Mouse (Mus musculus) neural tube, embryonic 11.5 days (tissue): ENCODE data around the gene Axin1. TPM values are rescaled to one million over a fixed set of nuclear protein-coding genes. Genes with fewer than 3 reads are reported as not detected.

Experiments used
- ATAC-seq: fragments of 200-750 bp; cut with Nextera tagmentation; 2 replicates; pipeline ENCODE4 v1.8.0; 2017; ENCODE audit warnings: moderate number of reproducible peaks, mild to moderate bottlenecking, moderate TSS enrichment, moderate library complexity; ENCODE audit not compliant: insufficient read depth, low FRiP score, low TSS enrichment
- DNase-seq: peaks from one replicate; pipeline ENCODE4 v3.0.0-alpha.2; 2015; ENCODE audit warnings: low spot score
- H3K27ac ChIP-seq: fragments of 300-500 bp; sonication (generic); 2 replicates; pipeline ENCODE4 v1.5.1; 2014; ENCODE audit warnings: low read depth, mild to moderate bottlenecking, low read length
- H3K27me3 ChIP-seq: fragments of 300-500 bp; sonication (generic); 2 replicates; pipeline ENCODE4 v1.6.1; 2014; ENCODE audit warnings: mild to moderate bottlenecking, low read length, mixed read lengths; ENCODE audit not compliant: control insufficient read depth, insufficient read depth
- H3K36me3 ChIP-seq: fragments of 300-500 bp; sonication (generic); 2 replicates; pipeline ENCODE4 v1.6.1; 2014; ENCODE audit warnings: mild to moderate bottlenecking, low read length, moderate library complexity, mixed read lengths; ENCODE audit not compliant: control insufficient read depth, insufficient read depth
- H3K4me1 ChIP-seq: fragments of 300-500 bp; sonication (generic); 2 replicates; pipeline ENCODE4 v1.6.1; 2014; ENCODE audit warnings: low read length, mixed read lengths; ENCODE audit not compliant: control insufficient read depth, insufficient read depth
- H3K4me2 ChIP-seq: fragments of 300-500 bp; sonication (generic); 2 replicates; pipeline ENCODE4 v1.6.1; 2014; ENCODE audit warnings: low read depth, mild to moderate bottlenecking, moderate library complexity
- H3K4me3 ChIP-seq: fragments of 300-500 bp; sonication (generic); 2 replicates; pipeline ENCODE4 v1.5.1; 2014; ENCODE audit warnings: low read depth, low read length
- H3K9ac ChIP-seq: fragments of 300-500 bp; sonication (generic); 2 replicates; pipeline ENCODE4 v1.6.1; 2014; ENCODE audit warnings: mild to moderate bottlenecking, low read length
- H3K9me3 ChIP-seq: fragments of 300-500 bp; sonication (generic); 2 replicates; pipeline ENCODE4 v1.6.1; 2016; ENCODE audit warnings: low read length; ENCODE audit not compliant: control insufficient read depth
- WGBS: fragments of 180-500 bp; shearing (Covaris S2); extraction: QIAGEN DNeasy Blood & Tissue Kit; methylation state at CpG from one replicate; pipeline ENCODE4 v1.1.7; 2014; 5-methylcytosine and 5-hydroxymethylcytosine counted together
- polyA plus RNA-seq: library from polyadenylated mRNA; unstranded; fragments of >200 nt; fragmentation: Nextera tagmentation; extraction: Ambion mirVana; gene quantifications from 2 replicates; pipeline ENCODE4 v1.2.1, GENCODE M21; 2014

Axin1 gene
- polyA plus RNA-seq, 1 experiment from 2014 or later = 19.3 TPM

DNA sequence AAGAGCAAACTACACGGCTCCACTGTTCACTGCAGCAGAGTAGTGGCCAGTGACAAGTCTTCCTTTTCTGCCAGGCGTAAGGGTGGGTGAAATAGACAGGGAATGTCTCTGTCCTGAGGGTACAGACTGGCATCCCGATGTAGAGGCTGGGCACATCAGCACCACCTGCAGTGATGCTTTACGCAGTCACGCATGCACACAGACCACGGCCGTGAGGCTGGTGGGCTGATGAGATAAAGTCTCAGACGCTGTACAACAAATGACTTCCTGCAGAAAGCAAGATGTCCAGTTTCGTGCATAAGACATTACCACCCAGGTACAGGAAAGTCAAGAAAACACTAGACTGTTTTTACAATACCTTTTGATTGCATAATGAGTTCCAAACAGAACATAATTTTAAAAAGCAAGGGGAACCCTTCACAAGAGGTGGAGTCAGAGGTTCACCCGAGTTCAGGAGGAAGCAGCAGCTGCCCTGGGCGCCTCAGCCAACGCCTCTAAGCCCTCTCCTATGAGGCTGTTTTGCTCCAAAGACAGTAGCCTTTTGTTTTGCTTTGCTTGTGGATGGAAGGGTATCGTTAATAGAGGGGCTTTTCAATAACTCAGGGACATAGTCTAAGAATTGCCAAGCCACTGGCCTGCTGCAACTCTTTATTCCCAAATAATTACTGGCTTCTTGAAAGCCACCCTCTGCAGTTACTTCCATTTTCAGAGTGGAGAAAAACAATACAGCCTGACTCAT lies 96.8 kb downstream of the Axin1 start:
- ATAC-seq (no peak), DNase-seq (no peak)
- Histone ChIP-seq H3K36me3 (no peaks in the 10 kb centered on the region), H3K9ac (no peak overlapping the region), H3K4me3 (no peak overlapping the region), H3K4me1 (peaks cover 5% of the 10 kb centered on the region; the same call in 1 of the 2 replicates), H3K27me3 (no peaks in the 10 kb centered on the region), H3K27ac (0 out of 2 replicates have a peak overlapping the region, but pooled peaks have one; percentile 10), H3K9me3 (no peaks in the 10 kb centered on the region), H3K4me2 (no peak overlapping the region)
- WGBS = 61% methylated on average over 13 of the region's 13 CpGs

DNA sequence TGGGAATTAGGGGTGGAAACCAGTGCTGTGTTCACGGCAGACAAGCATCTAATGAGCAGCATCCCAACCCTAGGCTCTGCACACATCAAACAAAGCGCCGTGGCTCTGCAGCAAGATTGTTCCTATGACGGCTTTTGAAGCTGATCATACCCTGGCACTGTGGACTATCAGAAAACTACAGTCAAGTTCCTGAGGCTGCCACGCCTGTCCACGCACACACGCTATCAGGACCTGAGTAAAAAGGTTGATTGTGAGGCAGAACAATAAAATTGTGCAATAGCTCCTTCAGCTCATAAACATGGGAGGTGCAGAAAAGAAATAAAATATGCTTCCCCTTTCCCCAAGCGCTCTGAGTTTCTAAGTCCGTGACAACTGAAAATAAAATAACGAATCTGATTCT lies 99.2 kb downstream of the Axin1 start:
- Histone ChIP-seq H3K27ac (no peak overlapping the region), H3K4me2 (no peak overlapping the region), H3K9ac (no peak overlapping the region), H3K4me3 (no peak overlapping the region), H3K4me1 (peaks cover 5% of the 10 kb centered on the region; the same call in 1 of the 2 replicates), H3K9me3 (no peaks in the 10 kb centered on the region), H3K36me3 (no peaks in the 10 kb centered on the region), H3K27me3 (no peaks in the 10 kb centered on the region)
- 88% methylated on average over 10 of the region's 10 CpGs for WGBS
- ATAC-seq (no peak), DNase-seq (no peak)

DNA sequence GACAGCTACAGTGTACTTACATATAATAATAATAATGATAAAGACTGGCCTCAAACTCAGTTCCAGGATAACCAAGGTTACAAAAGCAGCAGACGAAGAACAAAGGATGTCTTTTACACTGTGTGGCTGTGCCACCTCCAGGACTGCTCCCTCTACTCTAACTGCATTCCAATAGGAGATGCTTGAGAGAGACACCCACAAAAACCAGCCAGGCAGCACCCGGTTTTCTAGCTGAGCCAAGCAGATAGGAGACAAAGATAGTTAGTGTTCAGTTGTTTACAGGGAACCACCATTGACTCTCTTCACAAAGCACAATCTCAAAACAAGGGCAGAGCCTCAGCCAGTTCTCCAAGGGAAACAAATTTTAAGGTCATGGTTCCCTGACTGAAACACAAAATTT lies 101.1 kb downstream of the Axin1 start:
- WGBS = 85% methylated on average over 2 of the region's 2 CpGs
- H3K27ac ChIP-seq = no peak overlapping the region
- no peaks in the 10 kb centered on the region for H3K9me3 ChIP-seq
- ATAC-seq = no peak
- DNase-seq = no peak
- H3K4me3 ChIP-seq = no peak overlapping the region
- H3K4me2 ChIP-seq = no peak overlapping the region
- H3K27me3 ChIP-seq = no peaks in the 10 kb centered on the region
- H3K36me3 ChIP-seq = no peaks in the 10 kb centered on the region
- H3K4me1 ChIP-seq = peaks cover 5% of the 10 kb centered on the region; the same call in 1 of the 2 replicates
- H3K9ac ChIP-seq = no peak overlapping the region

DNA sequence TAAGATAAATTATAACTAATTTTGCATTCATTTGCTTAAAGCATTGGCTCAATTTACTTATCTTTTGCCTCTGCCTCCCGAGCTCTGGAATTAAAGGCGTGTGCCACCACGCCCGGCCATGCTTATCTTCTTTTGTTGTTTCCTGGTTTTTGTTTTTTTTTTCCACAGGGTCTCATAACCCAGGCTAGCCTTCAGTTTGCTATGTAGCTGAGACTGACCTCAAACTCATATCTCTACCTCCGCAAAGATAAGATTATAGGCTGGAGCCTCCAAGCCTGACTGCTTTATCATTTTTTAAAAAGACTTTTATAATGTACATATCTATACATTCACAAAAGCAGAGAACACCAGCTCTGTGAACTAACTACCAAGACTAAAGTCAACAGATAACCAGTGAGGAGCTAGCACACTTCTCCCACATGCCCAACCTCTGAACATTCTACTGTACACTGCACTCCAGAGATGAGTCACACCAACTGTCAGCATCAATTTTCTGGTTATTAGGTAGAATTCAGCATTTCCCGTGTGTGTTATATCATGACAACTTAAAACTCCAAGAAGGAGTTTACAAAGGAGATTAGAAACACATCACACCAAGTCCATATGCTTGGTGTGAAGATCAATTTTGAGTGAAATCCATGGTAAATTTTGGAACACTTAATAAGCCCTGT lies 101.8 kb downstream of the Axin1 start:
- Histone ChIP-seq H3K27ac (no peak overlapping the region), H3K4me2 (no peak overlapping the region), H3K36me3 (no peaks in the 10 kb centered on the region), H3K4me1 (peaks cover 2% of the 10 kb centered on the region; the same call in 1 of the 2 replicates), H3K9ac (no peak overlapping the region), H3K4me3 (no peak overlapping the region), H3K27me3 (no peaks in the 10 kb centered on the region), H3K9me3 (no peaks in the 10 kb centered on the region)
- DNase-seq (no peak), ATAC-seq (no peak)
- 90% methylated on average over 6 of the region's 6 CpGs for WGBS

DNA sequence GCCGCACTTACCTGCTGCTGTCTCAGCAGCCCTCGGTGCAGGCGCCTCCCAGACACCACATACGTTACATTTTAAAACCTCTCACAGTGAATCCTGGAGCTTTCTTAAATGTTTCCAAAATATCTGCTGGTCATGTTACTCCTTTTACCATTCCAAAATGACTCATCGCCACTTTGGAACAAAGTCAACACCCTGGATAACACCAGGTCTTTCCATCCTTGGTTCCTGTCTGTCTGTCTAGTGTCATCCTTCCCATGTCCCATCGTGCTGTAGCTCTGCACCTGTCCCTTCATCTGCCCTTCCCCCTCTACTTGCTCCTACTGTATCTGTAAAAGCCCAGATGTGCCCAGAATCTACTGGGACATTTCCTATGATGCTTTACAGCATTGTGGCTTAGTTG lies 102.5 kb downstream of the Axin1 start:
- Histone ChIP-seq H3K27ac (no peak overlapping the region), H3K9ac (no peak overlapping the region), H3K27me3 (no peaks in the 10 kb centered on the region), H3K4me1 (peaks cover 2% of the 10 kb centered on the region; the same call in 1 of the 2 replicates), H3K36me3 (no peaks in the 10 kb centered on the region), H3K4me3 (no peak overlapping the region), H3K4me2 (no peak overlapping the region), H3K9me3 (no peaks in the 10 kb centered on the region)
- WGBS = 89% methylated on average over 6 of the region's 6 CpGs
- ATAC-seq = no peak
- no peak for DNase-seq

DNA sequence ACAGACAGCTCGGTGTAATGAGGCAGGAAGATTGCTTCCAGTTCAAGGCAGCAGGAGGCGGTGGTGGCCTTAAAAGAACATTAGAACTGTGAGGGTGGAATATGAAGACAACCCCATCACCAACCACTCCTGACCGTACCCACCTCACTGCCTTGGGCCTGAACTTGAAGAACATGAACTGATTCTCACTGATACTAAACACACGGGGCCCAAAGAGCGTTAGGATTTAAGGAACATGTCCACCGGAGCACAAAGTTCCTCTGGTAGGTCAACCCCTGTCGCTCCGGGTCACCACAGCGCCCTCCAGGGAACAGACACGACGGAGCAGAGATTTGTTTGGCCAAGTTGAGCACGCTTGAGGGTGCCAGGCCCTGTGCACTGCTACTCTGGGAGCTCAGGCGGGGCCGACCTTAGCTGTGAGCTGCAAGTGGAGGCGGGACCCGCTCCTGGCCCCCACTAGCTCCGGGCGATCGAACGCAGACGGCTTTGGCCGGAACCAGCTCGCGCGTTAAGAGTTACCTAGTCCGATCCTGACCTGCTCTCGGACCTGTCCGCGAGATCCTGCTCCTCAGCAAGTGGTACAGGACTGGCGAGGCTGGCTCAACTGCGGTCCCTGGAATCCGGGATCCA lies 105.1 kb downstream of the Axin1 start:
- no peaks in the 10 kb centered on the region for H3K36me3 ChIP-seq
- H3K4me1 ChIP-seq = no peaks in the 10 kb centered on the region
- H3K4me2 ChIP-seq = peak overlapping the region; percentile 87
- no peaks in the 10 kb centered on the region for H3K27me3 ChIP-seq
- peak overlapping the region; percentile 70 for H3K4me3 ChIP-seq
- no peaks in the 10 kb centered on the region for H3K9me3 ChIP-seq
- DNase-seq = no peak
- peak; percentile 20; the same call in 1 of the 2 replicates for ATAC-seq
- WGBS = under 1% methylated on average over 32 of the region's 32 CpGs
- H3K27ac ChIP-seq = peak overlapping the region; percentile 15; the same call in 1 of the 2 replicates
- H3K9ac ChIP-seq = peak overlapping the region; percentile 70

DNA sequence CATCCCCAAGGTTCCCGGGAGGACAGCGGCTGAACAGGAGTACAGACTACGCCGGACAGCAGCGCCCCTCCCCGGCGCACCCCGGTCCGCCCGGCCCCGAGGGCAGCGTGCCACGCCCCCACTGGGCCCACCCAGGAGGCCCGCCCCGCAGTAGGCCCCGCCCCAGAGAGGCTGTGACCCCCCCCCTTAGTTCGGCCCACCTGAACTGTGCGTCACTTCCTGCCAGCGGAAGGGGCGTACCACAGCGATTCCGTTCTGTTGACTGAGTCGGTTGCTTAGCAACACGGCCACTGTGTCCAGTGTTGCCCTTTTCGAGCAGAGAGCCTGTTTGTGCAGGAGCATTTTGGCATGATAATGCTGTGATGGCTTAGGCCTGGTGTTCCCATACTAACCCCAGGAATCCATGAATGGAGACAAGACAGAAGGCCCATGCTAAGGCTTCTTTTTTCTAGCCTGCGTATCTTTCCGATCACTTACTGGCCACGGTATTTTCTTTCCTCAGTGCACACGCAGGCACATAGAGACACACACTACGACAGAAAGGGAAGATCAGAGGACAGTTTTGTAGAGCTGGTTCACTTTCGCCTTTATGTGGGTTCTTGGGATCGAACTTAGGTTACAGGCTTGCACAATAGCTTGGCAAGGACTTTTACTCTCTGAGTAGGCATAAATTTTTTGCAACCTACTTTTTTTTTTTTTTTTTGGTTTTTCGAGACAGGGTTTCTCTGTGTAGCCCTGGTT lies 105.8 kb downstream of the Axin1 start, which contains the start of gene Fam234a:
Gene Fam234a (minus strand): TSS at position 142 of the 741 bp plus-strand sequence.
- WGBS = 14% methylated on average over 18 of the region's 33 CpGs
- H3K27ac ChIP-seq = peak within 1 kb of the TSS; percentile 45

More for the DNA sequence above, 105.8 kb downstream of the Axin1 start, which contains the start of gene Fam234a:
- H3K4me2 ChIP-seq = peak within 1 kb of the TSS; percentile 87
- no peaks in the 10 kb centered on the region for H3K4me1 ChIP-seq
- H3K9me3 ChIP-seq = no peaks in the 10 kb centered on the region
- H3K9ac ChIP-seq = peak within 1 kb of the TSS; percentile 70
- peak; percentile 96 for ATAC-seq
- no peaks in the 10 kb centered on the region for H3K27me3 ChIP-seq
- no peaks in the 10 kb centered on the region for H3K36me3 ChIP-seq
- DNase-seq = peak; percentile 95
- peak within 1 kb of the TSS; percentile 70 for H3K4me3 ChIP-seq
